Mouse (Mus musculus): ENCODE results near the gene Hrc. TPM values are rescaled to one million over a fixed set of nuclear protein-coding genes. Genes with fewer than 3 reads are reported as not detected.
A peak's percentile ranks its signal among the peaks of the same experiment; 100 is the strongest.
"Not testable (repeated sequence)": the region's sequence is repeated elsewhere in the genome, so short reads cannot be mapped to it uniquely, and the experiment has no call there.

The Hrc gene
- polyA plus RNA-seq, 1 experiment from 2014 or later: 0.86 TPM

DNA sequence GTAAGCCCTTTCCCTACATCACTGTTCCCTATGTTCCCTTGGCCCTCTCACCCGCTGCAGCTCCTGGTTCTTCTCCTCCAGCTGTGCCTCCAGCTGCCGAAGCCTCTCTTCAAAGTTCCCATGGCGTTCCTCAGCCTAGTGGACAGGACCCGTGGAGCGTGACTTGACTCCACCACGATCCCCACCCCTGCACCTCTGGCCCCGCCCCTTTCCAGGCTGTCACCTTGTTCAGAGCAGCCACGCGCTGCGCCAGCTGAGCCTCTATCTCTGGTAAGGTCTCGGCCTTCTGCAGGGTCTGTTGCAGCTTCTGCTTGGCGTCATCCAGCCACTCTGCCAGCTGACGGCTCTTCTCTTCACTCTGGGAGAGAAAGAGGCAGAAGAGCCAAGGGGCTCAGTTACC lies 21.0 kb downstream of the Hrc start:
- H3K27me3 ChIP-seq (replicated peaks; ENCODE audit: control insufficient read depth, insufficient read depth, low read length): 0 out of 2 replicates have a peak, but pooled peaks cover 3% of the 10 kb centered on the region
- no peaks in the 10 kb centered on the region for H3K36me3 ChIP-seq (ENCODE audit: control insufficient read depth, insufficient read depth, low read length)
- H3K9me3 ChIP-seq (ENCODE audit: control insufficient read depth, low read length): no peaks in the 10 kb centered on the region
- H3K27ac ChIP-seq (ENCODE audit: low read length): no peak overlapping the region
- WGBS: 42% methylated on average over 13 of the region's 13 CpGs
- no peak overlapping the region for H3K9ac ChIP-seq (ENCODE audit: low read depth, low read length)
- no peak for ATAC-seq
- peak overlapping the region; percentile 18; the same call in 1 of the 2 replicates for H3K4me3 ChIP-seq (ENCODE audit: low read length)
- no peaks in the 10 kb centered on the region for H3K4me1 ChIP-seq (ENCODE audit: control insufficient read depth, insufficient read depth, low read length)
- H3K4me2 ChIP-seq (ENCODE audit: low read depth, low read length): peak overlapping the region; percentile 22; the same call in 1 of the 2 replicates

DNA sequence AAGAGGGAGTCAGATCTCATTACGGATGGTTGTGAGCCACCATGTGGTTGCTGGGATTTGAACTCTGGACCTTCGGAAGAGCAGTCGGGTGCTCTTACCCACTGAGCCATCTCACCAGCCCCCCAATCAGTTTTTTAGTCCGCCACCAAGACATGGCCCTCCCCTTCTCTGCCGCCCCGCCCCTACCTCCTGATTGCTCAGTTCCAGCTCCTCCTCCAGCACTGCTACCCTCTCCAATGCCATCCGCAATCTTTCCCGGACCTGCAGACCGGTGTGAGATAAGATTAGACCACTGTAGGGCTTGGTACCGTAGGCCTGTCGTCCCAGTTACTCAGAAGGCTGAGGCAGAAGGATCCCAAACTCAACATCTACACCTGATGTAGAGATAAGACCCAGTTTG lies 24.0 kb downstream of the Hrc start:
- not testable (repeated sequence) for H3K4me1 ChIP-seq (ENCODE audit: control insufficient read depth, insufficient read depth, low read length); ATAC-seq
- WGBS: 48% methylated on average over 10 of the region's 11 CpGs

DNA sequence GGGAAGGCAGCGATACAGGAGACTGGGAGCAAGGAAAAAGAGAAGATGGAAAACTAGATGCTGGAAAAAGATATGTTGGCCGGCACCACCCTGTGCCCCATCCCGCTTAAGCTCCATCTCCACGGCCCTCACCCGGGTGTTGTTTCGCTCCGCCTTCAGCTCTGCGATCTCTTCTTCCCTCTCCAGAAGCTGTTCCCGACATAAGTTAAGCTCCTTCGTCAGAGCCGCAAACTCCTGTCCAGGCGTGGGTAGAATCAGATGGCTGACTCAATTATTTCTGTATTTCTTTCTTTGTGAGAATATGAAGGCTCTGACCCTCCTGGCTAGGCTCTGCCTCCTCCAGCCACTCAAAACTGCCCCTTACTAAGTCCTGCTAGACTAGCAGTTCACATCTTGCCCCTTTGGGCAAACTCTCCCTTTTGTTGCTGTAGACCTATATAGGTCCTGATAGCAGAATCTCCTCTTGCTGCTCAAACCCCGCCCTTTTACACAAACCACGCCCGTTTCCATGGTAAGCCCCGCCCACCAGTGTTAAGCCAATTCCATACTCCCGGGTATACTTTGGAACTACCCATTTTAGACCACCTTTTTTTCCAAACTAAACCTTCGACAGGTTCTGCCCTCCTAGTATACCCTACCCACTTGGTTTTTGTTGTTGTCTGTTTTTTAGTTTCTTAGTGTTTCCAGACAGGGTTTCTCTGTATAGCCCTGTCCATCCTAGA lies 25.5 kb downstream of the Hrc start:
- 0 out of 2 replicates have a peak, but pooled peaks have one; percentile 0 for ATAC-seq
- H3K4me1 ChIP-seq (ENCODE audit: control insufficient read depth, insufficient read depth, low read length): peaks cover 9% of the 10 kb centered on the region
- H3K4me3 ChIP-seq (ENCODE audit: low read length): peak overlapping the region; percentile 48; the same call in 1 of the 2 replicates
- no peaks in the 10 kb centered on the region for H3K9me3 ChIP-seq (ENCODE audit: control insufficient read depth, low read length)
- H3K9ac ChIP-seq (ENCODE audit: low read depth, low read length): no peak overlapping the region
- no peak overlapping the region for H3K4me2 ChIP-seq (ENCODE audit: low read depth, low read length)
- peaks cover 14% of the 10 kb centered on the region; the same call in 1 of the 2 replicates for H3K27me3 ChIP-seq (replicated peaks; ENCODE audit: control insufficient read depth, insufficient read depth, low read length)
- H3K36me3 ChIP-seq (ENCODE audit: control insufficient read depth, insufficient read depth, low read length): no peaks in the 10 kb centered on the region
- H3K27ac ChIP-seq (ENCODE audit: low read length): no peak overlapping the region
- WGBS: 45% methylated on average over 18 of the region's 18 CpGs

More for the DNA sequence above, 24.0 kb downstream of the Hrc start:
- H3K36me3 ChIP-seq (ENCODE audit: control insufficient read depth, insufficient read depth, low read length); H3K27ac ChIP-seq (ENCODE audit: low read length); H3K4me2 ChIP-seq (ENCODE audit: low read depth, low read length); H3K27me3 ChIP-seq (replicated peaks; ENCODE audit: control insufficient read depth, insufficient read depth, low read length); H3K4me3 ChIP-seq (ENCODE audit: low read length); H3K9me3 ChIP-seq (ENCODE audit: control insufficient read depth, low read length); H3K9ac ChIP-seq (ENCODE audit: low read depth, low read length): not testable (repeated sequence)

DNA sequence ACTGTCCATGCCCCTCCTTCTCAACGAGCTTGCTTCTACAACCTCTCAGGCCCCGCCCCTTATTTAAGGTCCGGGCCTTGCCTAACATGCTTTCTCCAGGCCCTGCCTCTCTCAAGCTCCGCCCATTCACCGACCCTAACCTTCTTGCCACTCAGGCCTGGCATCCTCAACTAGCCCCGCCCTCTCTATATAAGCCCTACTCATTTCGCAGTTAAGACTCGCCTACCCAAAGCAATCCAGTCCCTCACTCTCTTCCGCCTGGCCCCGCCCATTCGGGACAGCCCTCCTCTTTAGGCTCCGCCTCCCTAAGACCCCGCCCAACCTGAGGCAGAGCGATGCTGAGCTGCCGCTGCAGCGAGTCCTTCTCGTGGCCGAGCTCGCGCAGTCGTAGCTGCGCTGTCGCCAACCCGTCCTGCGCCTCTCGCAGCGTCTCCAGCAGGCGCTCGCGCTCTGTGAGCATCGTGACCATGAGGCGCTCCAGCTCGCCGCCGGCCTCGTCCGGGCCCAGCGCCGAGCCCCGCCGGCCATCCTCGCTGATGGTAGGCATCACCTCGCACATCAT lies 26.2 kb downstream of the Hrc start:
- ATAC-seq: peak; percentile 74
- H3K27me3 ChIP-seq (replicated peaks; ENCODE audit: control insufficient read depth, insufficient read depth, low read length): peaks cover 18% of the 10 kb centered on the region; the same call in 1 of the 2 replicates
- peak overlapping the region; percentile 56 for H3K9ac ChIP-seq (ENCODE audit: low read depth, low read length)
- peaks cover 14% of the 10 kb centered on the region for H3K4me1 ChIP-seq (ENCODE audit: control insufficient read depth, insufficient read depth, low read length)
- H3K27ac ChIP-seq (ENCODE audit: low read length): no peak overlapping the region
- H3K9me3 ChIP-seq (ENCODE audit: control insufficient read depth, low read length): no peaks in the 10 kb centered on the region
- H3K4me2 ChIP-seq (ENCODE audit: low read depth, low read length): peak overlapping the region; percentile 88
- WGBS: under 1% methylated on average over 43 of the region's 43 CpGs
- H3K4me3 ChIP-seq (ENCODE audit: low read length): peak overlapping the region; percentile 48
- H3K36me3 ChIP-seq (ENCODE audit: control insufficient read depth, insufficient read depth, low read length): no peaks in the 10 kb centered on the region

DNA sequence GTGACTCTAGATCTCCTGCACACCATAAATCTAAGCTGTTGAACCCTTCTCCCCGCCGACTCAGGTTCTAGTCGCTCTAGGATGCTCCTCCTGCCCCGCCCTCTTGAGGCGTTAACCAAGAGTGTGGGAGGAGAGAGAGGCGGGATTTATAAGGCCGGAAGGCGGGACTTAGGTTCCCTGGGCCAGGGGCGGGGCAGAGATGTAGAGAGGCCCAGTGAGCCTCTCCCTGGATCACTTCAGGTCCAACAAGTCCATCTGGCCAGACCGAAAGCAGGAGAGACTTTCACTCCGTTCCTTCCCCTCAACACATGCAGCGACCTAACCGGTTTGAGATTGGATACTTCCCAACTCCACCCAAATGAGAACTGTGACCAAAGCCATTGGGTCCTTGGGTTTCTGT lies 27.7 kb downstream of the Hrc start:
- ATAC-seq: peak; percentile 19
- H3K4me2 ChIP-seq (ENCODE audit: low read depth, low read length): no peak overlapping the region
- H3K4me1 ChIP-seq (ENCODE audit: control insufficient read depth, insufficient read depth, low read length): peaks cover 21% of the 10 kb centered on the region
- H3K4me3 ChIP-seq (ENCODE audit: low read length): no peak overlapping the region
- peaks cover 18% of the 10 kb centered on the region; the same call in 1 of the 2 replicates for H3K27me3 ChIP-seq (replicated peaks; ENCODE audit: control insufficient read depth, insufficient read depth, low read length)
- no peaks in the 10 kb centered on the region for H3K9me3 ChIP-seq (ENCODE audit: control insufficient read depth, low read length)
- WGBS: 5% methylated on average over 13 of the region's 13 CpGs
- no peak overlapping the region for H3K9ac ChIP-seq (ENCODE audit: low read depth, low read length)
- H3K36me3 ChIP-seq (ENCODE audit: control insufficient read depth, insufficient read depth, low read length): no peaks in the 10 kb centered on the region
- H3K27ac ChIP-seq (ENCODE audit: low read length): no peak overlapping the region

DNA sequence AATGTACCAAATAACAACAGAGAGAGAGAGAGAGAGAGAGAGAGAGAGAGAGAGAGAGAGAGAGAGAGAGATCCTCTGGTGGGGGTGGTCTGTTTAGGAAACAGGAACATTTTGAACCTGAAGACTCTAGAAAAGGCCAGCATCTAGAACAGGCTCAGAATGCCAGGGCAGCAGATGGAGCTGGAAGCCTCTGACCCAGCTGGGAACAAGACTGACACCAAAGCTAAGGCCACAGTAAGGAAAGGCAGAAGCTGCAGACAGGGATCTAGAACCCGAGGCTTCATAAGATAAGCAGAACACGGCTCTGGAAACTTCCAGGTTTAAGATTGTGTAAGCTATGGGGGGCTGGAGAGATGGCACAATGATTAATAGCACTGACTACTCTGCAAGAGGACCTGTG lies 28.9 kb downstream of the Hrc start:
- no peaks in the 10 kb centered on the region for H3K9me3 ChIP-seq (ENCODE audit: control insufficient read depth, low read length)
- H3K27me3 ChIP-seq (replicated peaks; ENCODE audit: control insufficient read depth, insufficient read depth, low read length): peaks cover 26% of the 10 kb centered on the region
- no peak overlapping the region for H3K27ac ChIP-seq (ENCODE audit: low read length)
- H3K4me2 ChIP-seq (ENCODE audit: low read depth, low read length): no peak overlapping the region
- peaks cover 24% of the 10 kb centered on the region for H3K4me1 ChIP-seq (ENCODE audit: control insufficient read depth, insufficient read depth, low read length)
- H3K4me3 ChIP-seq (ENCODE audit: low read length): no peak overlapping the region
- no peak overlapping the region for H3K9ac ChIP-seq (ENCODE audit: low read depth, low read length)
- H3K36me3 ChIP-seq (ENCODE audit: control insufficient read depth, insufficient read depth, low read length): no peaks in the 10 kb centered on the region
- ATAC-seq: no peak
- WGBS: 70% methylated on average over 2 of the region's 2 CpGs

DNA sequence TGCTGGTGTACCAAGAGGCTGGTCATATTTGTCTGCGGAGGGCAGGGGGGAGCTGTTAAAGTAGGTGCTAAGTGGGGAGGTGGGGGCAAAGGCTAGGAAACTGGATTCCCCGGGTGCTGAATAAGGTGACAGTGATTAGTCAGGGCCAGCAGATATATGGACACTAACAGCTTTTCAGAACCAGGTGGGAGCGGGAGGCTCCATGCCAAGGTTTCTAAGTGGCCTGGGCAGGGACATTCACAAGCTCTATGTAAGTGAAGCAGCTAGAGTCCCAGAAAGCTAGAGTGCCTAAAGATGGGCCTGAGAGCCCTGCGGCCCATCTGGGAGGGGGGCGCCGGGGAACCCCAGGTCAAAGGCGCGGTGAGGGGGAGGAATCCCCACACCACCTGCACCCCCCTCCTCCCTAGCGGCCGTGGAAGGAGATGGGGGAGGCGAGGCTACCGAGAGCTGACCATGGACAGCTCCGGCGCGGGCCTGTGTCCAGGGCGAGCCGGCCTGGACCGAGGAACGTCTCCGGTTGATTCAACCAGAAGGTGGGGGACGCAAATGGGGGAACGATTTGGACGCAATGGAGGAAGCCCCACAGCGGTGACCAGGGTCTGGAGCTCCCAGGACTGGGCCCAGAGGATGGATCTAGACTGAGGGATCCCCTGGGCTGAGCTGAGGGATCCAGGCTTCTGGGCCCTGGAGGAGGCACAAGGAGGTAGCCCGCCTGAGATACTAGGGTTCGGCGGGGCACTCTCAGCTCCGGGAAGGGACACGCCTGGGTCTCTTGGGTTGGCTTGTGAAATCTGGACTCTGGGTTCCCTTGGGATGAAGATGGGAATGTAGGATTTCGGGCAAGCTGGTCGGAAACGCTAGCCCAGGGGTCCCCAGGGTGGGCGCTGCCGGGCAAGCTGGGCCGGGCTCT lies 30.9 kb downstream of the Hrc start:
- peak overlapping the region; percentile 67 for H3K4me3 ChIP-seq (ENCODE audit: low read length)
- H3K9me3 ChIP-seq (ENCODE audit: control insufficient read depth, low read length): no peaks in the 10 kb centered on the region
- H3K36me3 ChIP-seq (ENCODE audit: control insufficient read depth, insufficient read depth, low read length): no peaks in the 10 kb centered on the region
- peaks cover 35% of the 10 kb centered on the region for H3K4me1 ChIP-seq (ENCODE audit: control insufficient read depth, insufficient read depth, low read length)
- no peak for ATAC-seq
- peaks cover 32% of the 10 kb centered on the region for H3K27me3 ChIP-seq (replicated peaks; ENCODE audit: control insufficient read depth, insufficient read depth, low read length)
- peak overlapping the region; percentile 98 for H3K4me2 ChIP-seq (ENCODE audit: low read depth, low read length)
- 5% methylated on average over 34 of the region's 35 CpGs for WGBS
- no peak overlapping the region for H3K27ac ChIP-seq (ENCODE audit: low read length)
- H3K9ac ChIP-seq (ENCODE audit: low read depth, low read length): peak overlapping the region; percentile 74

DNA sequence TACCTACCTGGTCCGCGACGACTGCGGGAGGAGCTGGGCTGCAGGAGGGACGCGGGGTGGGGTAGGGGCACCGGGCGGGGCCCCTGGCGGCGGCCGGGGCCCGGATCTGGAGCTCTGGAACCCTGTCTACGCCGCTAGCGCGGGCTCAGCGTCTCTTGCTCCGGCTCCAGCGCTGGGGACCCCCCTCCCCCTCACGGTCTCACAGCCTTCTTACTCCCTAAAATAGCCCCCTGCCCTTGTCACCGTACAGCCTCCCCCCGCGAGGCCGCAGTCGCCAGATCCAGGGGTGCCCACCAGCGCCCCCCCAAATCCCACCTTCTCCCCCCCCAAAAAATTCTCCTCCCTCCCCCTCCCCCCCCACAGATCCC lies 31.5 kb downstream of the Hrc start, which contains the start of gene Ppfia3:
TSS of gene Ppfia3 (minus strand) at position 368 of the 368 bp plus-strand sequence.
- H3K4me1 ChIP-seq (ENCODE audit: control insufficient read depth, insufficient read depth, low read length): peaks cover 34% of the 10 kb centered on the region
- H3K27me3 ChIP-seq (replicated peaks; ENCODE audit: control insufficient read depth, insufficient read depth, low read length): peaks cover 29% of the 10 kb centered on the region
- WGBS: 0% methylated on average over 25 of the region's 26 CpGs
- H3K9me3 ChIP-seq (ENCODE audit: control insufficient read depth, low read length): no peaks in the 10 kb centered on the region
- peak; percentile 3; the same call in 1 of the 2 replicates for ATAC-seq
- peak within 1 kb of the TSS; percentile 67 for H3K4me3 ChIP-seq (ENCODE audit: low read length)
- no peak within 1 kb of the TSS for H3K27ac ChIP-seq (ENCODE audit: low read length)
- peak within 1 kb of the TSS; percentile 98 for H3K4me2 ChIP-seq (ENCODE audit: low read depth, low read length)
- peak within 1 kb of the TSS; percentile 74 for H3K9ac ChIP-seq (ENCODE audit: low read depth, low read length)
- H3K36me3 ChIP-seq (ENCODE audit: control insufficient read depth, insufficient read depth, low read length): no peaks in the 10 kb centered on the region
